23 mouse cellular contexts compared by ENCODE assay signal in the genomic region with DNA sequence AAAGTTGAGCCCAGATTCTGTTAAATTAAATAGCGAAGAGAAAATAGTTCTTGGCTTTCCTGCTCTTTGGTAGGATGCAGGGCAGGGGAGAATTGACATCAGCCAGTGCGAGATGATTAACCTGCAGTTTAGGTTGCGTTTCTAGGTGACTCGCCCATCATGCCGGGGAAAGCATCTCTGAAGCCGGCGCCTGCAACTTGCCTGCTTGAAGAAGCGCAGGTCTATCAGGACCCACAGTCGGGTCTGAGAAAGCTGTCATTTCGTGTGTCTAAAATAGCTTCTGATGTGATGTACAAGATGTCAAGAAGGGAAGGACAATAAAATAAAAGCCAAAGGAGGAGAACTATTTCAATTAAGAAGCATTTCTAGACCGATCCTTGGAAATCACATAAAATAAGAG.
DNase-seq lines count a peak whose midpoint lies in the region; ATAC-seq and TF ChIP-seq lines count a peak whose summit lies in the region.
"Had no signal": no experiment of that assay in that cellular context is flagged by ENCODE, and none has a peak within 500 bp of the region (broad histone marks: within the 10 kb centered on the region; RNA-seq: fewer than 3 reads in every experiment).

No protein-coding gene starts in this region.

- peaks cover 6% of the 10 kb centered on the region for H3K4me1 ChIP-seq in forebrain, embryonic 12.5 days
- no peaks in the 10 kb centered on the region; the same call in 1 of the 2 replicates for H3K4me1 ChIP-seq in forebrain, embryonic 11.5 days (replicated peaks; ENCODE audit: control insufficient read depth, insufficient read depth, low read length)
- H3K4me1 ChIP-seq in forebrain, postnatal 0 days (ENCODE audit: insufficient read depth): peaks cover 12% of the 10 kb centered on the region
- H3K4me1 ChIP-seq in liver, embryonic 11.5 days (replicated peaks; ENCODE audit: control insufficient read depth, insufficient read depth, low read length): no peaks in the 10 kb centered on the region; the same call in 1 of the 2 replicates
- H3K4me1 ChIP-seq: heart, embryonic 10.5 days; limb, embryonic 15.5 days had no signal

- H3K4me3 ChIP-seq in forebrain, embryonic 12.5 days (replicated peaks): no peak overlapping the region
- no peak overlapping the region for H3K4me3 ChIP-seq in forebrain, embryonic 11.5 days (ENCODE audit: low read depth, low read length)
- H3K4me3 ChIP-seq in forebrain, postnatal 0 days (ENCODE audit: low read depth, low read length): no peak overlapping the region
- no peak overlapping the region for H3K4me3 ChIP-seq in liver, embryonic 11.5 days (ENCODE audit: low read depth, low read length)
- H3K4me3 ChIP-seq: embryonic facial prominence, embryonic 15.5 days; heart, embryonic 10.5 days; kidney, embryonic 15.5 days; limb, embryonic 15.5 days; neural tube, embryonic 13.5 days had no signal

- H3K4me2 ChIP-seq in forebrain, embryonic 12.5 days: no peak overlapping the region
- H3K4me2 ChIP-seq in forebrain, embryonic 11.5 days (ENCODE audit: low read depth, low read length, severe bottlenecking): no peak overlapping the region
- H3K4me2 ChIP-seq in forebrain, postnatal 0 days (ENCODE audit: low read depth): peak overlapping the region; percentile 19; the same call in 1 of the 2 replicates
- no peak overlapping the region for H3K4me2 ChIP-seq in liver, embryonic 11.5 days
- H3K4me2 ChIP-seq: embryonic facial prominence, embryonic 15.5 days; kidney, embryonic 15.5 days; limb, embryonic 15.5 days; neural tube, embryonic 13.5 days had no signal

- 0 out of 2 replicates have a peak overlapping the region, but pooled peaks have one; percentile 32 for H3K27ac ChIP-seq in forebrain, embryonic 12.5 days
- H3K27ac ChIP-seq in forebrain, embryonic 11.5 days (ENCODE audit: low read depth, low read length): no peak overlapping the region
- H3K27ac ChIP-seq in forebrain, postnatal 0 days (ENCODE audit: low read depth, low read length): peak overlapping the region; percentile 66
- H3K27ac ChIP-seq in liver, embryonic 11.5 days (ENCODE audit: low read depth, low read length): no peak overlapping the region
- H3K27ac ChIP-seq: embryonic facial prominence, embryonic 15.5 days; heart, embryonic 10.5 days; hindbrain, postnatal 0 days; kidney, embryonic 15.5 days; limb, embryonic 15.5 days; neural tube, embryonic 13.5 days had no signal

- no peak overlapping the region for H3K9ac ChIP-seq in forebrain, embryonic 12.5 days
- no peak overlapping the region for H3K9ac ChIP-seq in forebrain, embryonic 11.5 days (ENCODE audit: low read length)
- H3K9ac ChIP-seq in forebrain, postnatal 0 days: peak overlapping the region; percentile 31; the same call in 1 of the 2 replicates
- H3K9ac ChIP-seq in liver, embryonic 11.5 days (ENCODE audit: low read depth, low read length): no peak overlapping the region
- H3K9ac ChIP-seq: embryonic facial prominence, embryonic 15.5 days; kidney, embryonic 15.5 days; limb, embryonic 15.5 days; neural tube, embryonic 13.5 days had no signal

- no peaks in the 10 kb centered on the region for H3K36me3 ChIP-seq in forebrain, embryonic 12.5 days (replicated peaks)
- H3K36me3 ChIP-seq in forebrain, embryonic 11.5 days (ENCODE audit: control insufficient read depth, insufficient read depth, low read length): no peaks in the 10 kb centered on the region
- no peaks in the 10 kb centered on the region for H3K36me3 ChIP-seq in forebrain, postnatal 0 days (ENCODE audit: insufficient read depth)
- H3K36me3 ChIP-seq in liver, embryonic 11.5 days (ENCODE audit: control insufficient read depth, insufficient read depth, low read length): no peaks in the 10 kb centered on the region
- H3K36me3 ChIP-seq: embryonic facial prominence, embryonic 15.5 days; heart, embryonic 10.5 days; kidney, embryonic 15.5 days; limb, embryonic 15.5 days; neural tube, embryonic 13.5 days had no signal

- H3K27me3 ChIP-seq in forebrain, embryonic 12.5 days: no peaks in the 10 kb centered on the region
- no peaks in the 10 kb centered on the region for H3K27me3 ChIP-seq in forebrain, embryonic 11.5 days (ENCODE audit: control insufficient read depth, insufficient read depth, low read length)
- H3K27me3 ChIP-seq in forebrain, postnatal 0 days (ENCODE audit: insufficient read depth, low read length): no peaks in the 10 kb centered on the region
- no peaks in the 10 kb centered on the region for H3K27me3 ChIP-seq in liver, embryonic 11.5 days (replicated peaks; ENCODE audit: control insufficient read depth, insufficient read depth, low read length)
- H3K27me3 ChIP-seq: embryonic facial prominence, embryonic 15.5 days; kidney, embryonic 15.5 days; limb, embryonic 15.5 days; neural tube, embryonic 13.5 days had no signal

- TF ChIP-seq CTCF in forebrain, postnatal 0 days (IDR thresholded peaks at IDR 0.05; ENCODE audit: low read depth): no peak

- intact Hi-C loops in left cerebral cortex, postnatal 36 days (cut with DNase I): loop anchor here (5.0 to 10.0 kb wide), 3 partner anchors 216 to 908 kb away; no protein-coding TSS in a partner anchor

- H3K9me3 ChIP-seq in forebrain, embryonic 12.5 days: no peaks in the 10 kb centered on the region
- H3K9me3 ChIP-seq in forebrain, embryonic 11.5 days (ENCODE audit: control insufficient read depth, low read length): no peaks in the 10 kb centered on the region
- H3K9me3 ChIP-seq in forebrain, postnatal 0 days (ENCODE audit: low read length): no peaks in the 10 kb centered on the region
- no peaks in the 10 kb centered on the region for H3K9me3 ChIP-seq in liver, embryonic 11.5 days (ENCODE audit: control insufficient read depth, low read length)
- H3K9me3 ChIP-seq: embryonic facial prominence, embryonic 15.5 days; heart, embryonic 10.5 days; kidney, embryonic 15.5 days; limb, embryonic 15.5 days; neural tube, embryonic 13.5 days had no signal

- no peak for ATAC-seq in forebrain, embryonic 12.5 days (ENCODE audit: low FRiP score)
- no peak for ATAC-seq in forebrain, embryonic 11.5 days (replicated peaks; ENCODE audit: low FRiP score)
- no peak for ATAC-seq in forebrain, postnatal 0 days
- no peak for ATAC-seq in granulocyte monocyte progenitor cell, adult 5-6 weeks (replicated peaks; ENCODE audit: poor library complexity, severe bottlenecking)
- ATAC-seq in liver, embryonic 11.5 days (replicated peaks; ENCODE audit: low FRiP score): no peak
- ATAC-seq: activated CD4-positive, CD25-positive, alpha-beta regulatory T cell, adult 4 months; hindbrain, postnatal 0 days; intestine, postnatal 0 days; Patski had no signal

- DNase-seq in forebrain, embryonic 11.5 days (ENCODE audit: low spot score): no peak
- DNase-seq in left cerebral cortex, postnatal 36 days (ENCODE audit: low spot score in 2 of 2): peak; percentile 13 to 24
- DNase-seq in left cerebral cortex, adult 9 months (ENCODE audit: low spot score in 2 of 2): no peak
- DNase-seq in R1 (ENCODE audit: low read depth, low spot score): peak; percentile 6
- DNase-seq in forebrain, postnatal 0 days: peak; percentile 42
- DNase-seq in liver, embryonic 11.5 days (ENCODE audit: low spot score): no peak
- DNase-seq: adrenal gland, postnatal 14 days; cerebellum, adult 18-20 months; cerebellum, postnatal 25 days; kidney, postnatal 4 days; lung, postnatal 10 days; thymus, postnatal 25 days had no signal

- 76% methylated on average over 11 of the region's 11 CpGs for WGBS in forebrain, embryonic 12.5 days
- 79% methylated on average over 11 of the region's 11 CpGs for WGBS in forebrain, embryonic 11.5 days
- 67% methylated on average over 11 of the region's 11 CpGs for WGBS in forebrain, postnatal 0 days
- 77% methylated on average over 11 of the region's 11 CpGs for WGBS in liver, embryonic 11.5 days

Comparison
In these comparisons a context has a peak if more than half of its experiments do, and no peak if none do; other contexts are left out.
1. H3K27ac ChIP-seq: peak in forebrain, embryonic 12.5 days (single experiment) and forebrain, postnatal 0 days (single experiment); none in forebrain, embryonic 11.5 days (single experiment) and liver, embryonic 11.5 days (single experiment).
2. DNase-seq: peak in left cerebral cortex, postnatal 36 days (2 of 2), R1 (single experiment) and forebrain, postnatal 0 days (single experiment); none in forebrain, embryonic 11.5 days (single experiment), left cerebral cortex, adult 9 months (0 of 2) and liver, embryonic 11.5 days (single experiment).